Mouse (Mus musculus) heart, embryonic 13.5 days (tissue): ENCODE data around the gene Pnpla3. TPM values are rescaled to one million over a fixed set of nuclear protein-coding genes. Genes with fewer than 3 reads are reported as not detected.

ENCODE experiments used
- ATAC-seq: fragments of 200-750 bp; cut with Nextera tagmentation; 2 replicates; pipeline ENCODE4 v1.8.0; 2017; ENCODE audit warnings: moderate TSS enrichment; ENCODE audit not compliant: insufficient number of reproducible peaks, low FRiP score, low TSS enrichment; ENCODE audit errors: extremely low read depth
- H3K27ac ChIP-seq: fragments of 300-500 bp; sonication (generic); replicated peaks from 2 replicates; pipeline ENCODE4 v1.5.1; 2015; ENCODE audit warnings: moderate library complexity, mild to moderate bottlenecking, inconsistent platforms
- H3K27me3 ChIP-seq: fragments of 300-500 bp; sonication (generic); replicated peaks from 2 replicates; pipeline ENCODE4 v1.6.1; 2015; ENCODE audit warnings: mild to moderate bottlenecking, inconsistent platforms
- H3K36me3 ChIP-seq: fragments of 300-500 bp; sonication (generic); 2 replicates; pipeline ENCODE4 v1.6.1; 2015; ENCODE audit warnings: mild to moderate bottlenecking, inconsistent platforms
- H3K4me1 ChIP-seq: fragments of 300-500 bp; sonication (generic); 2 replicates; pipeline ENCODE4 v1.6.1; 2015; ENCODE audit warnings: inconsistent platforms
- H3K4me2 ChIP-seq: fragments of 300-500 bp; sonication (generic); 2 replicates; pipeline ENCODE4 v1.6.1; 2015; ENCODE audit warnings: inconsistent platforms, mild to moderate bottlenecking, moderate library complexity
- H3K4me3 ChIP-seq: fragments of 300-500 bp; sonication (generic); 2 replicates; pipeline ENCODE4 v1.5.1; 2015; ENCODE audit warnings: moderate library complexity, mild to moderate bottlenecking, inconsistent platforms
- H3K9ac ChIP-seq: fragments of 300-500 bp; sonication (generic); 2 replicates; pipeline ENCODE4 v1.6.1; 2015; ENCODE audit warnings: inconsistent platforms, mild to moderate bottlenecking, moderate library complexity
- H3K9me3 ChIP-seq: fragments of 300-500 bp; sonication (generic); 2 replicates; pipeline ENCODE4 v1.6.1; 2016; ENCODE audit warnings: inconsistent platforms
- WGBS: fragments of 180-500 bp; shearing (Covaris S2); methylation state at CpG from one replicate; pipeline ENCODE4 v1.1.7; 2015; ENCODE audit warnings: mixed read lengths; 5-methylcytosine and 5-hydroxymethylcytosine counted together
- microRNA-seq: library from miRNA; unstranded; fragments of <30 nt; microRNA quantifications from one replicate; pipeline ENCODE4, GENCODE M21; 2016
- polyA plus RNA-seq: library from polyadenylated mRNA; unstranded; fragments of >200 nt; fragmentation: Nextera tagmentation; extraction: Ambion mirVana; gene quantifications from 2 replicates; pipeline ENCODE4 v1.2.1, GENCODE M21; 2015

Gene Pnpla3
- polyA plus RNA-seq, 1 experiment from 2014 or later, result 0.94 TPM

- ATAC-seq, result no peak
Measured at GRCm38 (mm10) chr15:84234794-84235581, 67.4 kb downstream of the Pnpla3 start.

GRCm38 (mm10) chr15:84235646-84236045, 68.0 kb downstream of the Pnpla3 start:
- peak overlapping the region; percentile 67 for H3K27ac ChIP-seq

More at GRCm38 (mm10) chr15:84234794-84235581, 67.4 kb downstream of the Pnpla3 start:
- H3K27me3 ChIP-seq, result no peaks in the 10 kb centered on the region
- H3K27ac ChIP-seq, result peak overlapping the region; percentile 67
- peaks cover 61% of the 10 kb centered on the region for H3K4me1 ChIP-seq
- peaks cover 15% of the 10 kb centered on the region for H3K36me3 ChIP-seq
- H3K9me3 ChIP-seq, result no peaks in the 10 kb centered on the region
- 0 out of 2 replicates have a peak overlapping the region, but pooled peaks have one; percentile 5 for H3K4me2 ChIP-seq
- no peak overlapping the region for H3K4me3 ChIP-seq
- WGBS, result 71% methylated on average over 7 of the region's 7 CpGs
- H3K9ac ChIP-seq, result no peak overlapping the region

More at GRCm38 (mm10) chr15:84235646-84236045, 68.0 kb downstream of the Pnpla3 start:
- Histone ChIP-seq H3K4me2 (0 out of 2 replicates have a peak overlapping the region, but pooled peaks have one; percentile 5), H3K4me3 (no peak overlapping the region), H3K4me1 (peaks cover 56% of the 10 kb centered on the region), H3K9me3 (no peaks in the 10 kb centered on the region), H3K27me3 (no peaks in the 10 kb centered on the region), H3K9ac (no peak overlapping the region), H3K36me3 (peaks cover 15% of the 10 kb centered on the region)
- ATAC-seq, result no peak
- WGBS, result 66% methylated on average over 7 of the region's 7 CpGs

Small RNAs within 50 kb of the gene (microRNA-seq; reads per million reads assigned to microRNA genes)
- not detected for gene Mir6392

Other genes with a start within 250 kb of the Pnpla3 start
- gene Efcab6, start 102.5 kb upstream of the Pnpla3 start, polyA plus RNA-seq, result 0.15 TPM in 1 of 2 replicates, not detected in the other
- gene Sult4a1, start 62.1 kb upstream of the Pnpla3 start, polyA plus RNA-seq, result 0.45 and 0.70 TPM in 2 replicates
- gene Pnpla5, start 44.7 kb upstream of the Pnpla3 start, polyA plus RNA-seq, result not detected in 2 replicates
- gene Samm50, start 24.4 kb downstream of the Pnpla3 start, polyA plus RNA-seq, result 103 and 117 TPM in 2 replicates
- 12.7 and 15.5 TPM in 2 replicates for gene Parvb, start 64.2 kb downstream of the Pnpla3 start, polyA plus RNA-seq
- 1.2 and 1.5 TPM in 2 replicates for gene Parvg, start 156.2 kb downstream of the Pnpla3 start, polyA plus RNA-seq